In genomic region chr8:84071921-84072320, GRCm38 (mm10) we compare ENCODE assay signal across 20 mouse cellular contexts. TPM values are rescaled to one million over a fixed set of nuclear protein-coding genes. Genes with fewer than 3 reads are reported as not detected.
DNase-seq lines count a peak whose midpoint lies in the region; ATAC-seq and TF ChIP-seq lines count a peak whose summit lies in the region.
"Had no signal": no experiment of that assay in that cellular context is flagged by ENCODE, and none has a peak within 500 bp of the region (broad histone marks: within the 10 kb centered on the region; RNA-seq: fewer than 3 reads in every experiment).

No protein-coding gene starts in this region.

- H3K4me3 ChIP-seq in kidney, adult 2 months (ENCODE audit: insufficient read depth, low read depth, low read length): no peak overlapping the region
- no peak overlapping the region for H3K4me3 ChIP-seq in neural tube, embryonic 12.5 days
- no peak overlapping the region for H3K4me3 ChIP-seq in neural tube, embryonic 15.5 days (replicated peaks)
- H3K4me3 ChIP-seq: heart, embryonic 12.5 days; hindbrain, embryonic 10.5 days; limb, embryonic 15.5 days; midbrain, embryonic 12.5 days; myocyte had no signal

- ATAC-seq in neural tube, embryonic 12.5 days (ENCODE audit: low FRiP score, low read depth): no peak
- ATAC-seq in neural tube, embryonic 15.5 days (ENCODE audit: low FRiP score): no peak
- ATAC-seq: forebrain, embryonic 14.5 days had no signal

- WGBS in kidney, adult 2 months: 40% methylated on average over 3 of the region's 3 CpGs
- WGBS in neural tube, embryonic 12.5 days: 76% methylated on average over 3 of the region's 3 CpGs
- WGBS in neural tube, embryonic 15.5 days: 75% methylated on average over 3 of the region's 3 CpGs

- no peak overlapping the region for H3K27ac ChIP-seq in kidney, adult 2 months (ENCODE audit: insufficient read depth, low read depth, low read length)
- H3K27ac ChIP-seq in neural tube, embryonic 12.5 days: no peak overlapping the region
- H3K27ac ChIP-seq in neural tube, embryonic 15.5 days (replicated peaks): no peak overlapping the region
- H3K27ac ChIP-seq: hindbrain, embryonic 10.5 days; limb, embryonic 15.5 days; midbrain, embryonic 12.5 days had no signal

- no peak overlapping the region for H3K4me2 ChIP-seq in neural tube, embryonic 12.5 days (replicated peaks)
- H3K4me2 ChIP-seq in neural tube, embryonic 15.5 days: no peak overlapping the region
- H3K4me2 ChIP-seq: heart, embryonic 12.5 days; limb, embryonic 15.5 days; lung, embryonic 14.5 days; midbrain, embryonic 12.5 days had no signal

- peak; percentile 18 for DNase-seq in gastrocnemius, postnatal 25 days
- DNase-seq in gastrocnemius, adult 18-20 months (ENCODE audit: low spot score): no peak
- DNase-seq in kidney, postnatal 4 days: peak; percentile 43 to 64
- DNase-seq in kidney, adult 2 months: no peak
- peak; percentile 20 for DNase-seq in lung, postnatal 36 days
- DNase-seq in spleen, adult 18-20 months: no peak
- DNase-seq: cerebellum, adult 9-10 months; kidney, adult 11 months; lung, embryonic 14.5 days; thymus, adult 2 months had no signal

- no peaks in the 10 kb centered on the region for H3K27me3 ChIP-seq in kidney, adult 2 months (replicated peaks; ENCODE audit: control insufficient read depth, insufficient read depth, low read length)
- no peaks in the 10 kb centered on the region for H3K27me3 ChIP-seq in neural tube, embryonic 12.5 days (replicated peaks)
- no peaks in the 10 kb centered on the region for H3K27me3 ChIP-seq in neural tube, embryonic 15.5 days (replicated peaks)
- H3K27me3 ChIP-seq: heart, embryonic 12.5 days; limb, embryonic 15.5 days; midbrain, embryonic 12.5 days had no signal

- no peaks in the 10 kb centered on the region for H3K36me3 ChIP-seq in kidney, adult 2 months (ENCODE audit: control insufficient read depth, insufficient read depth, low read length)
- H3K36me3 ChIP-seq in neural tube, embryonic 12.5 days: peaks cover 16% of the 10 kb centered on the region
- H3K36me3 ChIP-seq in neural tube, embryonic 15.5 days: peaks cover 11% of the 10 kb centered on the region

- peak overlapping the region; percentile 8; the same call in 1 of the 2 replicates for H3K9ac ChIP-seq in neural tube, embryonic 12.5 days
- no peak overlapping the region for H3K9ac ChIP-seq in neural tube, embryonic 15.5 days (replicated peaks)
- H3K9ac ChIP-seq: heart, embryonic 12.5 days; limb, embryonic 15.5 days; lung, embryonic 14.5 days; midbrain, embryonic 12.5 days had no signal

- TF ChIP-seq POLR2A in kidney, adult 2 months (IDR thresholded peaks at IDR 0.05; ENCODE audit: low read depth, low read length): no peak

- TF ChIP-seq CTCF in kidney, adult 2 months (conservative IDR thresholded peaks at IDR 0.05; ENCODE audit: insufficient read depth, insufficient read length, low read depth, low read length): no peak

- H3K4me1 ChIP-seq in kidney, adult 2 months (ENCODE audit: control insufficient read depth, insufficient read depth, low read length): peaks cover 29% of the 10 kb centered on the region
- H3K4me1 ChIP-seq in neural tube, embryonic 12.5 days: peaks cover 53% of the 10 kb centered on the region
- peaks cover 74% of the 10 kb centered on the region for H3K4me1 ChIP-seq in neural tube, embryonic 15.5 days

- H3K9me3 ChIP-seq in neural tube, embryonic 12.5 days: no peaks in the 10 kb centered on the region
- no peaks in the 10 kb centered on the region for H3K9me3 ChIP-seq in neural tube, embryonic 15.5 days (replicated peaks)
- H3K9me3 ChIP-seq: heart, embryonic 12.5 days; hindbrain, embryonic 10.5 days; limb, embryonic 15.5 days; midbrain, embryonic 12.5 days had no signal

RNA-seq across cellular contexts. Expression of gene Rfx1, which starts 5.3 kb away (rescaled TPM):
- 1 to 10 TPM; 3.6 to 4.4 TPM for total RNA-seq in gastrocnemius, postnatal 25 days (2021)
- 1 to 10 TPM; 4.6 to 4.8 TPM for total RNA-seq in gastrocnemius, adult 18-20 months (2021)
- 15.8 and 18.0 TPM in 2 replicates for polyA plus RNA-seq in kidney, adult 2 months (2012; rRNA removed)
- 9.1 and 9.3 TPM in 2 replicates for polyA plus RNA-seq in neural tube, embryonic 12.5 days (2016; fragmentation: Nextera tagmentation; extraction: Ambion mirVana)
- polyA plus RNA-seq in neural tube, embryonic 15.5 days (2015; fragmentation: Nextera tagmentation; extraction: Ambion mirVana): 8.7 and 9.5 TPM in 2 replicates

RNA-seq across cellular contexts. Expression of gene Gm10643, which starts 7.0 kb away (rescaled TPM):
- total RNA-seq in gastrocnemius, postnatal 25 days (2021): 1 to 10 TPM; 1.3 to 1.6 TPM
- 1 to 10 TPM; 1.2 TPM for total RNA-seq in gastrocnemius, adult 18-20 months (2021)
- 1.1 and 1.2 TPM in 2 replicates for polyA plus RNA-seq in kidney, adult 2 months (2012; rRNA removed)
- 1.6 and 2.2 TPM in 2 replicates for polyA plus RNA-seq in neural tube, embryonic 12.5 days (2016; fragmentation: Nextera tagmentation; extraction: Ambion mirVana)
- 1.4 and 1.8 TPM in 2 replicates for polyA plus RNA-seq in neural tube, embryonic 15.5 days (2015; fragmentation: Nextera tagmentation; extraction: Ambion mirVana)

RNA-seq across cellular contexts. Expression of gene Rln3, which starts 27.1 kb away (rescaled TPM):
- not detected for total RNA-seq in gastrocnemius, postnatal 25 days (2021)
- total RNA-seq in gastrocnemius, adult 18-20 months (2021): not detected
- polyA plus RNA-seq in kidney, adult 2 months (2012; rRNA removed): 0.19 TPM in 1 of 2 replicates, not detected in the other
- polyA plus RNA-seq in neural tube, embryonic 12.5 days (2016; fragmentation: Nextera tagmentation; extraction: Ambion mirVana): not detected in 2 replicates
- polyA plus RNA-seq in neural tube, embryonic 15.5 days (2015; fragmentation: Nextera tagmentation; extraction: Ambion mirVana): 1.0 and 1.4 TPM in 2 replicates
- total RNA-seq: left cerebral cortex, adult 8-10 months had no signal
- polyA plus RNA-seq: C2C12; forebrain, embryonic 14.5 days; heart, embryonic 12.5 days; limb, embryonic 15.5 days; lung, embryonic 14.5 days; midbrain, embryonic 12.5 days; myocyte had no signal

RNA-seq across cellular contexts. Expression of gene Il27ra, which starts 29.5 kb away (rescaled TPM):
- total RNA-seq in gastrocnemius, postnatal 25 days (2021): 1 to 10 TPM in 1 of 2 experiments, under 1 TPM in 1; 0.69 to 1.2 TPM
- total RNA-seq in gastrocnemius, adult 18-20 months (2021): under 1 TPM; 0.37 to 0.66 TPM
- polyA plus RNA-seq in kidney, adult 2 months (2012; rRNA removed): 1.9 and 5.6 TPM in 2 replicates
- 0.28 and 0.29 TPM in 2 replicates for polyA plus RNA-seq in neural tube, embryonic 12.5 days (2016; fragmentation: Nextera tagmentation; extraction: Ambion mirVana)
- 0.37 and 1.7 TPM in 2 replicates for polyA plus RNA-seq in neural tube, embryonic 15.5 days (2015; fragmentation: Nextera tagmentation; extraction: Ambion mirVana)

RNA-seq across cellular contexts. Expression of gene Dcaf15, which starts 32.6 kb away (rescaled TPM):
- 1 to 10 TPM; 3.9 to 5.3 TPM for total RNA-seq in gastrocnemius, postnatal 25 days (2021)
- total RNA-seq in gastrocnemius, adult 18-20 months (2021): 1 to 10 TPM; 4.8 to 4.9 TPM
- 28.2 and 30.1 TPM in 2 replicates for polyA plus RNA-seq in kidney, adult 2 months (2012; rRNA removed)
- polyA plus RNA-seq in neural tube, embryonic 12.5 days (2016; fragmentation: Nextera tagmentation; extraction: Ambion mirVana): 18.0 and 19.6 TPM in 2 replicates
- 18.5 and 21.6 TPM in 2 replicates for polyA plus RNA-seq in neural tube, embryonic 15.5 days (2015; fragmentation: Nextera tagmentation; extraction: Ambion mirVana)

Comparison
In these comparisons a context has a peak if more than half of its experiments do, and no peak if none do; other contexts are left out.
1. DNase-seq: peak in gastrocnemius, postnatal 25 days (single experiment), kidney, postnatal 4 days (2 of 2) and lung, postnatal 36 days (single experiment); none in gastrocnemius, adult 18-20 months (single experiment), kidney, adult 2 months (single experiment) and spleen, adult 18-20 months (0 of 2).